Mouse (Mus musculus) ES-CJ7 (cell line): ENCODE data around the gene Ttc16.

Experiments
- DNase-seq: peaks from one replicate; pipeline ENCODE4 v3.0.0; 2011; ENCODE audit warnings: low read depth, low spot score

Ttc16 gene

GRCm38 (mm10) chr2:32779714-32780113 is 4.3 kb upstream of the Ttc16 start:
- no peak for DNase-seq

- peak; percentile 77 for DNase-seq
These were observed 3.7 kb upstream of the Ttc16 start for GRCm38 (mm10) chr2:32779131-32779530.

GRCm38 (mm10) chr2:32778081-32778480 is 2.6 kb upstream of the Ttc16 start:
- no peak for DNase-seq

GRCm38 (mm10) chr2:32776192-32776591 is 759 bp upstream of the Ttc16 start:
- no peak for DNase-seq

GRCm38 (mm10) chr2:32772626-32773279 is 2.7 kb downstream of the Ttc16 start:
- DNase-seq: no peak

GRCm38 (mm10) chr2:32771886-32772285 is 3.5 kb downstream of the Ttc16 start:
- peak; percentile 52 for DNase-seq

- no peak for DNase-seq
These were observed 5.9 kb downstream of the Ttc16 start for GRCm38 (mm10) chr2:32769327-32770085.

- DNase-seq: peak; percentile 46
These were observed 6.7 kb downstream of the Ttc16 start for GRCm38 (mm10) chr2:32768661-32769285.

- DNase-seq: no peak
These were observed 8.2 kb downstream of the Ttc16 start for GRCm38 (mm10) chr2:32767241-32767640.

GRCm38 (mm10) chr2:32763353-32763752 is 12.1 kb downstream of the Ttc16 start:
- no peak for DNase-seq

- no peak for DNase-seq
These were observed 13.6 kb downstream of the Ttc16 start for GRCm38 (mm10) chr2:32761859-32762258.

GRCm38 (mm10) chr2:32761361-32761760 is 14.1 kb downstream of the Ttc16 start:
- no peak for DNase-seq

- DNase-seq: no peak
These were observed 16.4 kb downstream of the Ttc16 start for GRCm38 (mm10) chr2:32759001-32759400.

GRCm38 (mm10) chr2:32758503-32758902 is 16.9 kb downstream of the Ttc16 start:
- no peak for DNase-seq

GRCm38 (mm10) chr2:32757056-32757845 is 18.2 kb downstream of the Ttc16 start, which contains the start of gene Tor2a:
Gene Tor2a (plus strand): TSS chr2:32757234.
- peak; percentile 97 for DNase-seq

GRCm38 (mm10) chr2:32756674-32757055 is 18.8 kb downstream of the Ttc16 start:
- no peak for DNase-seq

- DNase-seq: no peak
These were observed 23.3 kb downstream of the Ttc16 start for GRCm38 (mm10) chr2:32752181-32752580.

- DNase-seq: no peak
These were observed 23.8 kb downstream of the Ttc16 start for GRCm38 (mm10) chr2:32751665-32752033.

- DNase-seq: peak; percentile 76
These were observed 24.4 kb downstream of the Ttc16 start for GRCm38 (mm10) chr2:32750887-32751664.

- DNase-seq: peak; percentile 31
These were observed 25.2 kb downstream of the Ttc16 start for GRCm38 (mm10) chr2:32750199-32750598.

GRCm38 (mm10) chr2:32749082-32749481 is 26.4 kb downstream of the Ttc16 start:
- DNase-seq: no peak
